Mouse (Mus musculus) liver, embryonic 12.5 days (tissue): ENCODE data around the gene Gm3839. TPM values are rescaled to one million over a fixed set of nuclear protein-coding genes. Genes with fewer than 3 reads are reported as not detected.
"Not testable (repeated sequence)": the region's sequence is repeated elsewhere in the genome, so short reads cannot be mapped to it uniquely, and the experiment has no call there.

Source experiments
- ATAC-seq: fragments of 200-750 bp; cut with Nextera tagmentation; 2 replicates; pipeline ENCODE4 v1.8.0; 2017; ENCODE audit warnings: moderate number of reproducible peaks, mild to moderate bottlenecking, moderate library complexity
- H3K27ac ChIP-seq: fragments of 300-500 bp; sonication (generic); 2 replicates; pipeline ENCODE4 v1.5.1; 2016; ENCODE audit warnings: mild to moderate bottlenecking
- H3K27me3 ChIP-seq: fragments of 300-500 bp; sonication (generic); replicated peaks from 2 replicates; pipeline ENCODE4 v1.6.1; 2016; ENCODE audit warnings: mild to moderate bottlenecking, moderate library complexity
- H3K36me3 ChIP-seq: fragments of 300-500 bp; sonication (generic); 2 replicates; pipeline ENCODE4 v1.6.1; 2016; ENCODE audit warnings: mild to moderate bottlenecking, moderate library complexity
- H3K4me1 ChIP-seq: fragments of 300-500 bp; sonication (generic); 2 replicates; pipeline ENCODE4 v1.6.1; 2016
- H3K4me2 ChIP-seq: fragments of 300-500 bp; sonication (generic); 2 replicates; pipeline ENCODE4 v1.6.1; 2016; ENCODE audit warnings: mild to moderate bottlenecking, moderate library complexity
- H3K4me3 ChIP-seq: fragments of 300-500 bp; sonication (generic); 2 replicates; pipeline ENCODE4 v1.5.1; 2016; ENCODE audit warnings: mild to moderate bottlenecking, moderate library complexity
- H3K9ac ChIP-seq: fragments of 300-500 bp; sonication (generic); 2 replicates; pipeline ENCODE4 v1.6.1; 2016; ENCODE audit warnings: mild to moderate bottlenecking, moderate library complexity
- H3K9me3 ChIP-seq: fragments of 300-500 bp; sonication (generic); replicated peaks from 2 replicates; pipeline ENCODE4 v1.6.1; 2016; ENCODE audit warnings: mild to moderate bottlenecking, moderate library complexity
- WGBS: fragments of 180-500 bp; shearing (Covaris S2); methylation state at CpG from one replicate; pipeline ENCODE4 v1.1.7; 2016; ENCODE audit not compliant: insufficient replicate concordance; 5-methylcytosine and 5-hydroxymethylcytosine counted together
- polyA plus RNA-seq: library from polyadenylated mRNA; unstranded; fragments of >200 nt; fragmentation: Nextera tagmentation; extraction: Ambion mirVana; gene quantifications from 2 replicates; pipeline ENCODE4 v1.2.1, GENCODE M21; 2016

The Gm3839 gene
- polyA plus RNA-seq: 0.74 and 1.3 TPM in 2 replicates

DNA sequence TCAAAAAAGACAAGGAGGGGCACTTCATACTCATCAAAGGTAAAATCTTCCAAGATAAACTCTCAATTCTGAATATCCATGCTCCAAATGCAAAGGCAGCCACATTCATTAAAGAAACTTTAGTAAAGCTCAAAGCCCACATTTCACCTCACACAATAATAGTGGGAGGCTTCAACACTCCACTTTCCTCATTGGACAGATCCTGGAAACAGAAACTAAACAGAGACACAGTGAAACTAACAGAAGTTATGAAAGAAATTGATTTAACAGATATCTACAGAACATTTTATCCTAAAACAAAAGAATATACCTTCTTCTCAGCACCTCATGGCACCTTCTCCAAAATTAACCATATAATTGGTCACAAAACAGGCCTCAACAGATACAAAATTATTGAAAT lies at the start of gene Gm3839:
Gene Gm3839, minus strand, starts transcription at position 101 of the 400 bp plus-strand sequence.
- not testable (repeated sequence) for H3K4me2 ChIP-seq, H3K27me3 ChIP-seq, ATAC-seq, H3K4me1 ChIP-seq, H3K4me3 ChIP-seq, H3K27ac ChIP-seq, H3K9ac ChIP-seq, H3K36me3 ChIP-seq, H3K9me3 ChIP-seq

GRCm38 (mm10) chr14:11405661-11406060 lies 49.1 kb upstream of the Gm3839 start:
- no peaks in the 10 kb centered on the region for H3K36me3 ChIP-seq
- ATAC-seq: no peak
- H3K27me3 ChIP-seq: no peaks in the 10 kb centered on the region
- no peak overlapping the region for H3K27ac ChIP-seq
- H3K9ac ChIP-seq: no peak overlapping the region
- WGBS: 65% methylated on average over 9 of the region's 9 CpGs
- no peaks in the 10 kb centered on the region for H3K4me1 ChIP-seq
- H3K4me3 ChIP-seq: no peak overlapping the region
- H3K4me2 ChIP-seq: no peak overlapping the region
- no peaks in the 10 kb centered on the region for H3K9me3 ChIP-seq

DNA sequence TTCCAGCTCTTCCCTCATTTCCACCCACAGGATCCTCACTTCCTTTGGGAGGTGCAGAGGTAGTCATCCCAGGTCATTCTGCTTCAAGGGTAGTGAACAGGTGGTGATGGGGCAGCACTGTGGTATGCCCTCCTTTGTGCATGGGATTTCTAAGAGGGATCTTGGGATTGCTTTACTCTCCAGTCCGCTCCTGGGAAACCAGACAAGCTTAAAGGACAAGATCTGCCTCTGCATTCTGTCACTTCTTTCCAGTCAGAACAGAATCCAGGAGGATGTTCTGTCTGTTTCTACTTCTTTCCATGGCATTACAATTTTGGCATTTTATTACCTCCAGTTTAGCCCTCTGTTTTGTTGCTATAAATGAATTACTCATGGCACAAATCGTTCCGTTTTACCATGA lies 21.3 kb upstream of the Gm3839 start:
- WGBS: 80% methylated on average over 3 of the region's 3 CpGs
- H3K9ac ChIP-seq: no peak overlapping the region
- no peak overlapping the region for H3K4me2 ChIP-seq
- H3K9me3 ChIP-seq: no peaks in the 10 kb centered on the region
- H3K36me3 ChIP-seq: no peaks in the 10 kb centered on the region
- H3K27me3 ChIP-seq: no peaks in the 10 kb centered on the region
- no peaks in the 10 kb centered on the region for H3K4me1 ChIP-seq
- H3K27ac ChIP-seq: no peak overlapping the region
- ATAC-seq: no peak
- no peak overlapping the region for H3K4me3 ChIP-seq

GRCm38 (mm10) chr14:11375225-11375624 lies 18.7 kb upstream of the Gm3839 start:
- Histone ChIP-seq H3K27ac (no peak overlapping the region), H3K9me3 (no peaks in the 10 kb centered on the region), H3K9ac (no peak overlapping the region), H3K27me3 (no peaks in the 10 kb centered on the region), H3K36me3 (no peaks in the 10 kb centered on the region), H3K4me2 (no peak overlapping the region), H3K4me1 (no peaks in the 10 kb centered on the region), H3K4me3 (no peak overlapping the region)
- WGBS: 65% methylated on average over 5 of the region's 5 CpGs
- ATAC-seq: no peak

DNA sequence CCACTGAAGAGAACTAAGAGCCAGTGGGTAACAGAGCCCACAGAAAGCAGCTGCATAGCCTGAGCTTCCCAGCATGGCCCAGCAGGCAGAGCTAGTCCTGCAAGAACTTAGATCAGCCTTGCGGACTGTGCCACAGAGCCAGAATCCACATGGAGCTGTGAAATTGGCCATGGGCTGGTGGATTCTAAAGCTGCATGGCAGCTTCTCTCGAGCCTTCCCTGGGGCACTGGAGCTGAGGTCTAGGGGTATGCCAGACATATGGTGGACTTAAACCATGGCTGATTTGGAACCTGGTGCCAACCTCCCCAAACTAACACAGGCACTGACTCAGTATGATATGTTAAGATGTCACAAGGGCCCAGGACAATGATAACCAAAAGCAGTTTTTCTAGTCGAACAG lies 10.4 kb downstream of the Gm3839 start:
- Histone ChIP-seq H3K9ac (no peak overlapping the region), H3K27ac (no peak overlapping the region), H3K9me3 (no peaks in the 10 kb centered on the region), H3K27me3 (no peaks in the 10 kb centered on the region), H3K4me3 (no peak overlapping the region), H3K4me2 (no peak overlapping the region), H3K36me3 (no peaks in the 10 kb centered on the region), H3K4me1 (no peaks in the 10 kb centered on the region)
- 66% methylated on average over 3 of the region's 3 CpGs for WGBS
- no peak for ATAC-seq

DNA sequence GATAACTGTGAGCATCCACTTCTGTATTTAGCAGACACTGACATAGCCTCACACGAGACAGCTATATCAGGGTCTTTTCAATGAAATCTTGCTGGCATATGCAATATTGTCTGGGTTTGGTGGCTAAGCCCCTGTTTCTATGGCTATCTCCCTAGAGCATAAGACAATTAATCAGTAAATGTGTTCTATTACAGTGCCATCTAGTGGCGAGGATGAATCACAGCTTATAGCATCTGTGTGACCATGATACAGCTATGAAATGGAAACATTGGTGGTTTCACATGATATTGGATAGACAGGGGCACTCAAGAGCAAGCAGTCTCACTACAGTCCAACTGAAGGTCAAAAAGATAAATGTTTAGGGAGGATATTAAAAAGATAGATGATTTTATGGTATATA lies 26.5 kb downstream of the Gm3839 start:
- Histone ChIP-seq H3K9ac (no peak overlapping the region), H3K9me3 (no peaks in the 10 kb centered on the region), H3K4me3 (no peak overlapping the region), H3K36me3 (no peaks in the 10 kb centered on the region), H3K27me3 (no peaks in the 10 kb centered on the region), H3K4me2 (no peak overlapping the region), H3K27ac (no peak overlapping the region), H3K4me1 (no peaks in the 10 kb centered on the region)
- ATAC-seq: no peak
- 40% methylated on average over 2 of the region's 2 CpGs for WGBS

DNA sequence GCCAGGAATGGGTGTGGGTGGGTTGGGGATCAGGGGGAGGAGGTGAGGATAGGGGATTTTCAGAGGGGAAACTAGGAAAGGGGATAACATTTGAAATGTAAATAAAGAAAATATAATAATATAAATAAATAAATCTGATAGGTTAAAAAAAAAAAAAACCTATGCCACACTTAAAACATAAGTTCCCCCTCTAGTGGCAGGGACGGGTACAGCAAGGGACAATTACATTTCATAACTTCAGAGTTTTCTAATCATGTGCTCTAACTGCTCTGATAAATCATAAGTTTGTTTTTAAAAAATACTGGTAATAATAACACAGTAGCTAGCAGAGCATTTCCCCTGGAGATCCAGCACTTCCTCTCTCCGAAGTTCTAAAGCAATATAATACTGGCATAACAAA lies 49.4 kb downstream of the Gm3839 start:
- H3K27ac ChIP-seq: no peak overlapping the region
- no peaks in the 10 kb centered on the region for H3K4me1 ChIP-seq
- no peaks in the 10 kb centered on the region for H3K27me3 ChIP-seq
- H3K9me3 ChIP-seq: no peaks in the 10 kb centered on the region
- H3K9ac ChIP-seq: no peak overlapping the region
- no peaks in the 10 kb centered on the region for H3K36me3 ChIP-seq
- 16% methylated on average over 2 of the region's 2 CpGs for WGBS
- ATAC-seq: no peak
- H3K4me2 ChIP-seq: no peak overlapping the region
- H3K4me3 ChIP-seq: no peak overlapping the region

DNA sequence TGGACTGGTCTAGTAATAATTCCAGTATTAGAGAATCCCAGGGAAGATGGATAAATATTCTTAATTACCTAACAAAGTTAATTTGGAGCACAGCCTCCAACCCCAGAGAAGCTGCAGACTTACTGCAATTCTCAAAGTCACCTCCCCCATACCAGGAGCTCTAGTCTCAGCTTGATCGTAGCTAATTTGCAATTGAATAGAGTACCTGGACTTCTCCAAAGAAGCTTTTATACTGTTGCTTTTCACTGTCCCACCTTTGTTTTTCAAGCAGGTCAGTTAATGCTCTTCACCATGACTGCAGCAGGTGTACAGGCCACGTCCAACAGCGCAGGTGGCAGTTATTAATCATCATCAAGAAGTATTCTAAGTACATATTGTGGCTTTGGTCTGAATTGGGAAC lies 68.6 kb downstream of the Gm3839 start:
- H3K4me2 ChIP-seq, ATAC-seq: not testable (repeated sequence)
- WGBS: 66% methylated on average over 3 of the region's 3 CpGs

DNA sequence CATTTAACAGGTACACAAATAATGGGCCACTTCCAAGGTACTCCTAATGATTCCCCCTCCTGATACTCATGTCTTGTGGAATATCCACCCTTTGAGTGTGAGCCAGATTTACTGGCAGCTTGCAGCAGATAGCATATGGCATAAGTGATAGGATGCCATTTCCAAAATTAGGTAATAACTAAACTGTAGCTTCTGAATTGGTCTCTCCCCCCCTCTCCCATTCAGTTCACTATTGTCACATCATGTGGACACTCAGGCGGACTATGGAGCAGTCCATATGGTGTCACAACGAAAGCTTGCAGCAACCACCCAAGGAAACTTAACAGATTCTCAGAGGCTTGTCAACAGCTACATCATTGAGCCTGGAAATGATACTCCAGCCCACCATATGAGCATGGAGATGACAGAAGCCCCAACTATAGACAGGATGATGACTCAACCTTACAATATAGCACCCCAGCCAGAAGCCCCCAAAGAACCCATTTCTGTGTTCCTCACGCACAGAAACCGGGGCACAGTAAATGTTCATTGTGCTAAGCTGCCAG lies 99.3 kb downstream of the Gm3839 start:
- Histone ChIP-seq H3K27me3 (no peaks in the 10 kb centered on the region), H3K36me3 (no peaks in the 10 kb centered on the region), H3K4me3 (no peak overlapping the region), H3K9me3 (no peaks in the 10 kb centered on the region), H3K4me2 (no peak overlapping the region), H3K4me1 (no peaks in the 10 kb centered on the region), H3K9ac (no peak overlapping the region), H3K27ac (no peak overlapping the region)
- ATAC-seq: no peak
- WGBS: 69% methylated on average over 4 of the region's 4 CpGs

More for the DNA sequence above, 68.6 kb downstream of the Gm3839 start:
- not testable (repeated sequence) for H3K27me3 ChIP-seq, H3K9ac ChIP-seq, H3K27ac ChIP-seq, H3K36me3 ChIP-seq, H3K4me1 ChIP-seq, H3K4me3 ChIP-seq, H3K9me3 ChIP-seq

DNA sequence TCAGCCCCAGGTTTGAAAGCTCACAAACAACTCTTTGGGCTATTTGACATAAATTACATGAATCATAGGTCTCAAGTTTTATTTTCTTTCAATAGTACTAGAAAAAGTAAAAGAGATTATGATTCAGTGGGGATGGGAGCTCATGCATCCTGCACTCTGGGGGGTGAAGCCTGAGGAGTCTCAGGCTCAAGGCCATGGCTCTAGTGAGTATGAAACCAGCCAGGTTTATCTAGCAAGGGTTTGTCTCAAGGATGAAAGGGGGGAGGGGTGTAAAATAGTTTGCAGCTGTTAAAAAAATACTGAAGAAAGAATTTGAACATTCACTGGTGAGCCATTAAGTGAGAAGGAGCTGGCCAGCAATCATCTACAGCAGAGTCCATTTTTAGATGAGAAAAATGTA lies 108.5 kb downstream of the Gm3839 start:
- Histone ChIP-seq H3K4me3 (no peak overlapping the region), H3K27ac (no peak overlapping the region), H3K4me2 (no peak overlapping the region), H3K36me3 (no peaks in the 10 kb centered on the region), H3K27me3 (no peaks in the 10 kb centered on the region), H3K9ac (no peak overlapping the region), H3K4me1 (no peaks in the 10 kb centered on the region), H3K9me3 (no peaks in the 10 kb centered on the region)
- no peak for ATAC-seq

DNA sequence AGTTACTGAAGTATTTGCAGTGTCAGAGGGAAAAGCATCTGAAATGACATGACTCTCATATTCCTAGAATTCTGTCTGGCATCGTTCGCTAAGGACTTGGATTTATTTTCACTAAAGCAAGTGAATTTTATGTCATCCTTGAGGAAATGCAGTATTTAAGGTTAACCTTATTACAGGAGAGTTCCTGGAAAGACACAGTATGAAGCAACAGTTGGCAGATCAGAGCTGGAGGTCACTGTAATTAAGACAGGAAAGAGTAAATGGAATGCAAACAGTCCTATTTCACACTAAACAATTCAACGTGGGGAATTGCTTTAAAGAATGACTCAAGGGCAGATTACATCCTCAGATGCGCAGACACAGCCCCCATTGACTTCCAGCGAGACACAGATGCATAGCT lies 112.0 kb downstream of the Gm3839 start:
- Histone ChIP-seq H3K4me1 (no peaks in the 10 kb centered on the region), H3K4me3 (no peak overlapping the region), H3K27me3 (no peaks in the 10 kb centered on the region), H3K4me2 (no peak overlapping the region), H3K9ac (no peak overlapping the region), H3K9me3 (no peaks in the 10 kb centered on the region), H3K27ac (no peak overlapping the region), H3K36me3 (no peaks in the 10 kb centered on the region)
- 46% methylated on average over 5 of the region's 5 CpGs for WGBS
- no peak for ATAC-seq

- 70% methylated on average over 7 of the region's 7 CpGs for WGBS
- no peak overlapping the region for H3K9ac ChIP-seq
- H3K36me3 ChIP-seq: no peaks in the 10 kb centered on the region
- no peaks in the 10 kb centered on the region for H3K4me1 ChIP-seq
- ATAC-seq: no peak
- no peak overlapping the region for H3K4me2 ChIP-seq
- H3K27me3 ChIP-seq: no peaks in the 10 kb centered on the region
- no peak overlapping the region for H3K27ac ChIP-seq
- no peaks in the 10 kb centered on the region for H3K9me3 ChIP-seq
- H3K4me3 ChIP-seq: no peak overlapping the region
Measured at GRCm38 (mm10) chr14:11232086-11232485, 124.4 kb downstream of the Gm3839 start.
